7 mouse cellular contexts compared by ENCODE assay signal in genomic region chr5:140282900-140283299, GRCm38 (mm10).
"Had no signal": no experiment of that assay in that cellular context is flagged by ENCODE, and none has a peak within 500 bp of the region (broad histone marks: within the 10 kb centered on the region; RNA-seq: fewer than 3 reads in every experiment).

No protein-coding gene starts in this region.

- ATAC-seq: midbrain, embryonic 15.5 days had no signal

- DNase-seq: lung, adult 2 months; right cerebral cortex, postnatal 14 days had no signal

- H3K4me3 ChIP-seq: kidney, embryonic 15.5 days; midbrain, embryonic 10.5 days; midbrain, embryonic 15.5 days; stomach, embryonic 15.5 days had no signal

- H3K4me1 ChIP-seq: kidney, embryonic 15.5 days; midbrain, embryonic 10.5 days; stomach, embryonic 15.5 days had no signal

- H3K4me2 ChIP-seq: kidney, embryonic 15.5 days; midbrain, embryonic 15.5 days; stomach, embryonic 15.5 days had no signal

- H3K36me3 ChIP-seq: midbrain, embryonic 15.5 days had no signal

- H3K9ac ChIP-seq: kidney, embryonic 15.5 days; liver, embryonic 14.5 days; midbrain, embryonic 15.5 days; stomach, embryonic 15.5 days had no signal

- H3K27me3 ChIP-seq: kidney, embryonic 15.5 days; midbrain, embryonic 15.5 days; stomach, embryonic 15.5 days had no signal

- H3K9me3 ChIP-seq: kidney, embryonic 15.5 days; midbrain, embryonic 10.5 days; midbrain, embryonic 15.5 days; stomach, embryonic 15.5 days had no signal

- H3K27ac ChIP-seq: kidney, embryonic 15.5 days; liver, embryonic 14.5 days; midbrain, embryonic 10.5 days; midbrain, embryonic 15.5 days; stomach, embryonic 15.5 days had no signal
